Mouse (Mus musculus) urinary bladder, postnatal 36 days (tissue): ENCODE data around the gene Ceacam3.
A peak's percentile ranks its signal among the peaks of the same experiment; 100 is the strongest.
"Not testable (repeated sequence)": the region's sequence is repeated elsewhere in the genome, so short reads cannot be mapped to it uniquely, and the experiment has no call there.

Experiments
- DNase-seq, 2 experiments: peaks; one replicate each; pipeline ENCODE4 v3.0.0; 2022; ENCODE audit warnings: low spot score in 2 of 2, mixed read lengths in 1 of 2

The Ceacam3 gene

GRCm38 (mm10) chr7:17149931-17150330 lies at the start of gene Ceacam3:
Gene Ceacam3 (plus strand): TSS chr7:17150282.
- no peak for DNase-seq

- not testable (repeated sequence) for DNase-seq
Observed at GRCm38 (mm10) chr7:17101631-17102030, 48.5 kb upstream of the Ceacam3 start.

GRCm38 (mm10) chr7:17135307-17135706 lies 14.8 kb upstream of the Ceacam3 start:
- DNase-seq, result no peak

- DNase-seq, result peak; percentile 42 to 48
Observed at GRCm38 (mm10) chr7:17155634-17156033, 5.6 kb downstream of the Ceacam3 start.

- DNase-seq, result no peak
Observed at GRCm38 (mm10) chr7:17156885-17157677, 7.0 kb downstream of the Ceacam3 start.

GRCm38 (mm10) chr7:17159011-17159410 lies 8.9 kb downstream of the Ceacam3 start:
- DNase-seq, result no peak

GRCm38 (mm10) chr7:17171827-17172226 lies 21.7 kb downstream of the Ceacam3 start:
- no peak for DNase-seq

GRCm38 (mm10) chr7:17203177-17203576 lies 53.1 kb downstream of the Ceacam3 start, which contains the start of gene Psg29:
Gene Psg29 (plus strand): TSS chr7:17203477.
- DNase-seq, result no peak

- no peak for DNase-seq
Observed at GRCm38 (mm10) chr7:17205530-17206184, 55.6 kb downstream of the Ceacam3 start.
